Mouse (Mus musculus): ENCODE results near the gene Rps3a1.

GRCm38 (mm10) chr3:86181107-86181506, 38.6 kb upstream of the Rps3a1 start:
- TF ChIP-seq CTCF (IDR thresholded peaks at IDR 0.05; ENCODE audit: low read depth) (no peak), EP300 (IDR thresholded peaks at IDR 0.05; ENCODE audit: low read depth) (no peak)
